Mouse (Mus musculus): ENCODE measurements around the gene Alyref2.
"Not testable (repeated sequence)": the region's sequence is repeated elsewhere in the genome, so short reads cannot be mapped to it uniquely, and the experiment has no call there.

The Alyref2 gene

DNA sequence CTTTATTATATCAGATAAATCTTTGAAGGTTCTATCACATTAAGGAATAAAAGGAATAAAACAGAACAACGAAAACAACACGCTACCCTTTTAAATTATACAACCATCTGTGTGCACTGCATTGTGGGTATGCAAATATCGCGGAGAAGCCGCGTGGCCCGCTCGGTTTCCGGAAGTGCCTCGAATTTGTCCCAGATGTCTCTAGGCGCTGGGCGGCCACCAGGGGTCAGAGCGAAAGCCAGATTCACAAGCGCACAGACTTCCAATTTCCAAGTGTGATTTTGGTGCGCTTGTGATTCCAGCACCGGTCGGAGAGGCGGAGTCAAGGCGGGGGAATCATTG lies at the start of gene Alyref2:
Gene Alyref2 (plus strand): TSS at position 229 of the 342 bp plus-strand sequence.
- peak; percentile 88 to 90 for DNase-seq (ENCODE audit: low spot score in 2 of 2)

DNA sequence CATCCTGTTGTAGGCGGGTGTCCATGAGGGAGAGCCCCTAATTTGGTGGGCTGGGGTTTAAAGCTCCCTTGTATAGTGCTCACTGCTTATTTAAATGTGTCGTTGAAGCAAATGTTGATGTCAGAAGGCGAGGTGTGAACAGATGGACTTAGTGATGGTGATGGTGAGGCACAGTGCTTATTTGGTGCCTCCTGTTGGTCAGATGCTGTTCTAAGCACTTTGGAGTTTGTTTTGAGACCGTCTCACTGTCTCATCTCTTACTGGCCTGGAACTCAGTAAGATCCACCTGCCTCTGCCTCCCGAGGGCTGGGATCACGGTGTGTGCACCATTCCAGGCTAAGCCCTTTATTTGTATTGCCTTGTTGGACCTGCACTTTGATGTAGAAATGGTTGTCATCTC lies 48.4 kb upstream of the Alyref2 start:
- DNase-seq (ENCODE audit: low spot score in 2 of 2), result no peak

DNA sequence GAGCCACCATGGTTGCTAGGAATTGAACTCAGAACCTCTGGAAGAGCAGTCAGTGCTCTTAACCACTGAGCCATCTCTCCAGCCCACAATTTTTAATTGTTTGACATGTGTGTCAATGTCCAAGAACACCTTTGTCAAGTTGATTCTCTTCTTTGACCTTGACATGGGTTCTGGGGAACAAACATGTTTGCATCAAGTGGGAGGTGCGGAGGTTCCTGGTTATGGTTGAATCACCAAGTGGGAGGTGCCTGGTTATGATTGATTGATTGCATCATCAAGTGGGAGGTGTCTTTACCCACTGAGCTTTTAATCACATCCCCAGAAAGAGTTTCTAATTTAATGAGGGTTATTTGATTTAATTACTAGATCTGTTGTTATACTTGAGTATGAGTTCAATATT lies 45.7 kb upstream of the Alyref2 start:
- DNase-seq (ENCODE audit: low spot score in 2 of 2), result no peak

DNA sequence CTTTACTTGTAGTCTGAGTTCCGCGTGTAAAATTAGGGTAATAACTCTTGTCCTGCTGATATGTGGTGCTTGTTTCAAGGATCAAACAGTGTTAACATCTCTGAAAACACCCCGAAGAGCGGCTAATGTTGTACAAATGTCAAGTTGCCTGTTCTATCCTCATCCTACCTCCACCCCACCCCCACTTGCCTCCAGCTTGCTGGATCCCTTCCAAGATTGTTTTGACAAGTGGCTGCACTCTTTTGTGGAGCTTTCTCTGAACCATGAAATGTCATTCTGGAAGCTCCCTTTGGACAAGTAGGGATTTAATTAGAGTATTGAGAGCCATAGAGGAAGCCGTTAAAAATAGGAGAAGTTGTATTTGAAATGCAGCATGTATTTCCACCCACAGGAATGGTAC lies 43.5 kb upstream of the Alyref2 start:
- no peak for DNase-seq (ENCODE audit: low spot score in 2 of 2)

DNA sequence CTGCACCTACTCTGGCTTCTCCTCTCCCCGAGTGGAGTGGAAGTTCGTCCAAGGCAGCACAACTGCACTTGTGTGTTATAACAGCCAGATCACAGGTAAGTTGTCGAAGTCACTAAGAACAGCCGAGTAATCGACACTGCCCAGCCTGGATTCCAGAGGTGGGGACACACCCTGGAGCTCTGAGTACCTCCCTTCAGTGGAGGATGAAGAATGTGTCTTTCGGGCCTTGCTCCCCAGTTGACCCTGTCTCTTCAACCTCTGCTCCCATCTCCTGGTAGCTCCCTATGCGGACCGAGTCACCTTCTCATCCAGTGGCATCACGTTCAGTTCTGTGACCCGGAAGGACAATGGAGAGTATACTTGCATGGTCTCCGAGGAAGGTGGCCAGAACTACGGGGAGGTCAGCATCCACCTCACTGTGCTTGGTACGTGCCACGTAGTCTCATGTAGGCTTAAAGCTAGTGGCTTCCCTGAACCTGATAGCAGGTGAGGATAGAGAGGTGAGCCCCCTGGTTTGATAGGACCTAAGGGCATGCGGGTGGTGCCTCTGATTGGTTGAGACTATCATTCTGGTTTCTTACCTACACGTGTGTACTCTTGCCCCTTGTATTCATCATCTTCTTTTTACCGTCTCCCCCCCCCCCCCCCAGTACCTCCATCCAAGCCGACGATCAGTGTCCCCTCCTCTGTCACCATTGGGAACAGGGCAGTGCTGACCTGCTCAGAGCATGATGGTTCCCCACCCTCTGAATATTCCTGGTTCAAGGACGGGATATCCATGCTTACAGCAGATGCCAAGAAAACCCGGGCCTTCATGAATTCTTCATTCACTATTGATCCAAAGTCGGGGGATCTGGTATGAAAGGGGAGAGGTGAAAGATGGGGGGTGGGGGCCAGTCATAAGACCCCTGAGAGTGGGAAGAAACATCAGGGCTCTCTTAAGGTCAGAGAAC lies 42.5 kb upstream of the Alyref2 start:
- no peak for DNase-seq (ENCODE audit: low spot score in 2 of 2)

DNA sequence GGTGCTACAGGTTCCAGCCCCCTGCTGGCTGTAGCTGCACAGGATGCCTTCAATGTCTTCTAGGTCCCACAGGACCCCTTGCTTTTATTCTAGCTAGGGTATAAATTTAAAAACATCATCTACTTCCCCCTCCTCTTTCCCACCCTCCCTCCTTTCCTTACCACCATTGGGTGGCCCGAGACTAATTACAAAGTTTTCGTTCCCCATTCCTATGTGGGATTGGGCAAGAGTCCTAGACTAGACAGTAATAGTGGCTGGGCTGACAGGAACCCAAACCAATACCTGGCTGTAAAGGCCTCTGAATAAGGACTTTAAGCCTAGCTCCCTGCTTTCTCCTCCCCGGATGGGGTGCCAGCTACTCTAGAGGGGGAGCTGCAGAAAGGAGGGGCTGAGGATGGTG lies 40.1 kb upstream of the Alyref2 start:
- no peak for DNase-seq (ENCODE audit: low spot score in 2 of 2)

DNA sequence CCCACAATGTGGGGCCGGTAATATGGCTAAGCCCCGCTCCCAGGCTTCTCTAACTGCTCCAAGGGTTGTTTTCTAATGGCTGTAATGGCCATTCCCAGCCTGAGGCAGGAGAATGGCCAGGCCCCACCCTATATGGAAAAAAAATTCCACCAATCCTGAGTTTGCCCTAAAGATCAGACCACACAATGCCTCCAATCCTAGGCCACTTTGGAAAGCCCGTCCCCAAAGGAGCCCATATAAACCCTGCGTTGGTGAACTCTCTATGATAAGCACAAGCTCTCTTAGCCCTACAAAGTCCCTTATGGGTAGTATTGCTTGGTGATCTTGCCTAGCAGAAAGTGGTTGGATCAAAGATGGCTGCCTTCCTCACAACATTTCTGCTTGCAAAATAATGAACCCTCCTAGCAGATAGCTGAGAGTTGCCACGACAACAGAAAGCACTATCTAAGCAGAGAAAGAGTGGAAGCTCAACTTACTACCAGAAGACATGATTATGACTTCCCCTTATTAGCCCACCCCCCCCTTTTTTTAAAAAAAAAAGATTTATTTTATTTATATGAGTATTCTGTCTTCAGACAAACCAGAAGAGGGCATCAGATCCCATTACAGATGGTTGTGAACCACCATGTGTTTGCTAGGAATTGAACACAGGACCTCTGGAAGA lies 37.4 kb upstream of the Alyref2 start:
- DNase-seq (ENCODE audit: low spot score in 2 of 2), result no peak

DNA sequence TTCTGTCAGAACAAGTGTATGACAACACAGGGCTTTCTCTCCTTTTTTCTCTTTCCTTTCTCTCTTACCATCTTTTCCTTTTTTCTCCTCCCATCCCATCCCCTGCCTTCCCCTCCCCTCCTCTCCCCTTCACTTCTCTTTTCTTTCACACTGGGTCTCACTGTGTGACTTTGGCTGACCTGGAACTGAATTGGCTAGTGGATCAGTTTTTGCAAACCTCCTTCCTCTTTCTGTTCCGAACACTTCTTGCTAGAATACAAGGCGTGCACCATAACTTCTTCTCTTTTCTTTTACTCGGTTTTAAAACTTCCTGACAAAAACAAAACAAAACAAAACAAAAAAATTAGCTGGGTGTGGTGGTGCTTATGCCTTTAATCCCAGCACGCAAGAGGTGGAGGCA lies 36.7 kb upstream of the Alyref2 start:
- no peak for DNase-seq (ENCODE audit: low spot score in 2 of 2)

DNA sequence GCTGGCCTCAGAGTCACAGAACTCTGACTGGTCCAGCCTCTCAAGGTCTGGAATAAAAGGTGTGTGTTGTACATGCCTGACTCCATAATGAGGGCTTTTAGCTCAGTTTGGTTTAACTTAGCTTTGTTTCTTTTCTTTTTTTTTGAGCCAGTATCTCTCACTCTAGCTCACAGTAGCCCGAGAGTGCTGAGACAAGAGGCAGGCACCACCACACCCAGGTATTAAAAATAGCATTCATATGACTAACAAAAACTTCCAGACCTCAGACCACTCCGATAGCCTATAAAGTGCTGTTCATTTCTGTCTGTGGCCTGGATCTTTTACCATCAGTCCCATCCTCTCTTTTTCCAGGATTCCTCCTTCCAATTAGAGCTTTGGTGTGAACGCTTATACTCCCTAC lies 33.6 kb upstream of the Alyref2 start:
- DNase-seq (ENCODE audit: low spot score in 2 of 2), result no peak

DNA sequence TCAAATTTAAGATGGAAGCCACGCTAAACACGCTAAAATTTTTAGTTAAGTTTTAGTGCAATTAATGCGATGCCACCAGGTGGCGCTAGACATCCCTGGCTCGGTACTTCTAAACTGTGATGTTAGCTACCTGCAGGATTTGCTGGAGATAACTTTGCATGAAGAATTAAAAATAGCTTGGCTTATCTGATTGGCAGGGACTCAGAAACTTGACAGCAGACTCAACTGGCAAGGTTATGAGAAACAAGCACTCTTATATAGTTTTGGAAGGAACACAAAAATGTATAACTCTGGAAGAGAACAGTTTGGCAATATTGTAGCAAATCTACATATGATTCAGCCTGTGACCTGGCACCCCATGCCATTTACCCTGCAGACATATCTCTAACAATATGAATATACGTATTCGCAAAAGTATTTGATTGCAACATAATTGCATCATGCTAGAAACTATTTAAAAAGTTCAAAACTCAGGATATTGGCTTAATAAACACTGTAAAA lies 32.9 kb upstream of the Alyref2 start:
- no peak for DNase-seq (ENCODE audit: low spot score in 2 of 2)

DNA sequence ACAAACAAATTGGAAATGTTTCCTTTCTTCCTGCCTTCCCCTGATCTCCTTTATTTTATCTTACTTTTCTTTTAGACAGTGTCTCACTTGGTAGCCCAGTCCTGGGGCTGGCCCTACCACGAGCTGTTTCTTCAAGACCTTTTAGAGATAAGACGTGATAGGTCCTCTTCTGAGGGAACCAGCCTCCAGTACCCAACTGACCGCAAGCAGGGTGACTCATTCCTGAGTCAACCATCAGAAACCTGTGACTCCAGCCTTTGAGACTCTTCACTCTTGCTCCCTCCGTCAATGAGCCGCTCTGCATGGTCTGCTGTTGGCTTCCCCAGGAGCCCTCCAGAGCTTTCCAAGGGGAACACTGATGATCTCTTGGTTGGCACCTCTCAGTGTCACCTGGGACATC lies 32.4 kb upstream of the Alyref2 start:
- no peak for DNase-seq (ENCODE audit: low spot score in 2 of 2)

DNA sequence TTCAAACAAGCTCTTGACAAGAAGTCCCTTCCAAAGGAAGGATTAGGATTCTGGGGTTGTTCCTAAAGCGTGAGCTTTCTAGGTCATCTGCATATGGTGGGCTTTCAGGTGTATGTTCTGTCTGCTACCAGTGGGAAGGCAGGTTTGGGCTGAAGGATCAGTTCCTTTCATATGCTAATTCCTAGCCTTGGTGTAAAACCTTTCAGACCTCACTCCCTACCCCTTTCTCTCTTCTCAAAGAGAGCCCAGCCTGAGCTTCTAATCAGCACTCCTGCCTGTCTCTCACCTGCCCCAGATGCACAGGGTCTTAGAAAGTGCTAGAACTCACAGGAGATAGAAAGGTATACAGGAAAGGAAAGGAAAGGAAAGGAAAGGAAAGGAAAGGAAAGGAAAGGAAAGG lies 31.8 kb upstream of the Alyref2 start:
- DNase-seq (ENCODE audit: low spot score in 2 of 2), result no peak

DNA sequence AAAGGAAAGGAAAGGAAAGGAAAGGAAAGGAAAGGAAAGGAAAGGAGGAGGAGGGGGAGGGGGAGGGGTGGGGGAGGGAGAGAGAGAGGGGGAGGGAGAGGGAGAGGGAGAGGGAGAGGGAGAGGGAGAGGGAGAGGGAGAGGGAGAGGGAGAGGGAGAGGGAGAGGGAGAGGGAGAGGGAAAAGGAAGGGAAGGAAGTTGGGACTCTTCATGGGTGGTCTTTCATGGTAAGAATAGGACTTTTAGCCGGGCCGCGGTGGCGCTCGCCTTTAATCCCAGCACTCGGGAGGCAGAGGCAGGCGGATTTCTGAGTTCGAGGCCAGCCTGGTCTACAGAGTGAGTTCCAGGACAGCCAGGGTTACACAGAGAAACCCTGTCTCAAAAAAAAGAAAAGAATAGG lies 31.3 kb upstream of the Alyref2 start:
- not testable (repeated sequence) for DNase-seq (ENCODE audit: low spot score in 2 of 2)

DNA sequence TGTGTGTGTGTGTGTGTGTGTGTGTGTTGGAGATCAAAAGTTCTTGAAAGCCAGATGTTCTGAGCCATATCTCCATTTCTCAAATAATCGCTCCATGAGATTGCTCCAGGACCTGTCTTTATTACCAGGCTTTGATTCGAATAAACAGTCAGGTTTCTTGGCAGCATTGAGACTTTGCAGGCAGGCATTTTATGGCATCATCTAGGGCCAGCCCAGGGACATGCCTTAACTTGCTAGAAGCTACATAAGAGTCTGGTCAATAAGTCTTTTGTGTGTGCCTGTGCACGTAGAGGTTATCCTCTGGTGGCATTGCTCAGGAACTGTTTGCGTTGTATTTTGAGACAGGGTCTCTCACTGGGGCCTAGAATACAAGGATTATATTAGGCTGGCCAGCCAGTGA lies 29.8 kb upstream of the Alyref2 start:
- DNase-seq (ENCODE audit: low spot score in 2 of 2), result no peak

DNA sequence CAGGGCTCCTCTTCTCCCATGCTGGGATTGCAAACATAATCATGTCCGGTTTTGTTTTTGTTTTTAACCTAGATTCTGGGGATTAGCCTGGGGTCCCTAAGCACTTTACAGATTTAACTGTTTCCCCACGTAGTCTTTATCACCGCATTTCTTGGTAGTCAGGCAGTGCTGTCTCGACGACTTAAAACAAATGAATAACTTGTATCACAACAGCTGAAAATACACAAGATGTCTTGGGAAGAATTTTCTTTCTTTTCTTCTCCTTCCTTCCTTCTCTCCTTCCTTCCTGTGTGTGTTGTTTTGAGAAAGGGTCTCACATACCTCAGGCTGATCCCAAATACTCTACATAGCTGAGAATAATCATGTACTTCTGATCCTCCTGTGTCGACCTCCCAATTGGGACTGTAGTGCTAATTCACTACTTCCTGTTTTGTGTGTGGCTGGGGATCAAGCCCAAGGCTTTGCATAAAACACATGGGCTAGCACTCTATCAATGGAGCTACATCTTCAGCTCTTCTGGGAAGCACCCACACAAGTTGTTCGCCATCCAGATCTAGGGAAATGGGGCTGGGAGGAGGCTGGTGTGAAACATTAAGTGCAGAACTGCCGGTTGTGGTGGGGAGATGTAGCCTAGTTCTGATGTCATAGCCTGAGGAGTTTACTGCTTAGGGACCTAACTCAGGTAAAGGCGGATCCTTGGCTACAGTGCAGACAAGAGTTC lies 29.2 kb upstream of the Alyref2 start:
- DNase-seq (ENCODE audit: low spot score in 2 of 2), result no peak

DNA sequence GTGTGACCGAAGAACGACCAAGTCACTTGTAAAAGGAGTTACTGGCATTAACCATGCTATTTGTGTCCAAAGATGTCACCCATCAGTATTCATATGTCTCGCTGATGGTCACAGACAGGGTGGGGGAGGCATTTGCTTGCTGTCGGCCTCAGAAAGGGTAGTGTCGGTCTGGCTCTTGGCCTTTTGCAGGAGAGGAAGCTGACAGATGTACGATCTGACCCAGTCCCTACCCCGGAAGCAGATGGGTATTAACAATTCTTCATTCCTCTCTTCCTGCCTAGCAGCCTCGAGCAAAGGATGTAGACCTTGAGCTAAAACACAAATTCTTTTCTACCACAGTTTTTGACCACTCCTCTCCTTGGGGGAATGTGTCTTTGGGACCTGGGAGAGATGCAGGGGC lies 26.2 kb upstream of the Alyref2 start:
- no peak for DNase-seq (ENCODE audit: low spot score in 2 of 2)

DNA sequence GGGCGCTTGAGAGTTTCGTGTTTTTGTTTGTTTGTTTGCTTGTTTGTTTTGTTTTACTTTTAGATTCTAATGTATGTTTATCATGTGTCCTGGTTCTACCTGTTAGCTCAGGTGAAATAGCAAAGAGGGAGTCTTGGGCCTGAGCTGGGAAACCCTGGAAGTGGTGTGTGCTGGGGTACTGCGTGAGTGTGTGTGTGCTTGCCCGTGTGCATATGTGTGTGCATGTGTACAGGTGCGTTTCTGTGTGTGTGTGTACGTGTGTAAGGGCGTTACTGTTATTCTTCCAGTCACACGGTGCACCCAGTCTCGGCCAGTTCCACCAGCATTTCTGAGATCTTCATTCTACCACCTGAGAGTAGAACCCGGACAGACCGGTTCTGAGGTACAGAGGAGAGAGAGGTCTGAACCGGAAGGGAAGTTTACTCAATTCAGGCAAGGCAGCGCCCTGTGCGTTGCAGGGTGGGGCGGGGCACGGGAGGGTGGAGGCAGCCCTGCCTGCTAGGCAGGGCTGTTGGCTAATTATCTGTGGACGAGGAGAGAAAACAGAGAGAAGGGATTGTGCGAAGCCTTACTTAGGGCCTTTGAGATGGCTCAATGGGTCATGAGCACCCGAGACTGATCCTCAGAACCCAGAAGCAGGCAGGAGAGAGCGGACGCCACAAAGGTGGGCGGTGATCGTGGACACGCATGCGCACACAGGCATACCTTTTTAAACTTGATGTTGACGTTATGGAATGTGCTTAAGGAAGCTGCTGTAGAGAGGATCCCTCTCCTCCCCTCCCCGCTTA lies 25.3 kb upstream of the Alyref2 start:
- DNase-seq (ENCODE audit: low spot score in 2 of 2), result no peak

DNA sequence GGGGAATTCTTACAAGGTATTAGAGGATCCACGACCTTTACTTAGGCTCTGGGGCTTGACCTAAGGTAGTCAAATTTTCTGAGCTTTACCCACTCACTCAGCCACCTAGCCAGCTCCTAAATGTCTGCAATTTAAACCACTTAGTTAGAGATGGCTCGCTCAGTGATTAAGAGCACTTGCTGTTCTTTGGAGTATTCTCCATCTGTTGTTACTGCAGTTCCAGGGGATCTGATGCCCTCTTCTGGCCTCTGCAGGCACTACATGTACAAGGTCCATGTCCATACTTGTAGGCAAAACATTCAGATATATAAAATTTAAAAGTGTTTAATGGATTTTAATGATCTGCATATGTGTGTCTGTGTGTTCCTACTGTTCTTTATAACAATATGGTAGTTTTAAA lies 24.3 kb upstream of the Alyref2 start:
- peak; percentile 59 to 62 for DNase-seq (ENCODE audit: low spot score in 2 of 2)

DNA sequence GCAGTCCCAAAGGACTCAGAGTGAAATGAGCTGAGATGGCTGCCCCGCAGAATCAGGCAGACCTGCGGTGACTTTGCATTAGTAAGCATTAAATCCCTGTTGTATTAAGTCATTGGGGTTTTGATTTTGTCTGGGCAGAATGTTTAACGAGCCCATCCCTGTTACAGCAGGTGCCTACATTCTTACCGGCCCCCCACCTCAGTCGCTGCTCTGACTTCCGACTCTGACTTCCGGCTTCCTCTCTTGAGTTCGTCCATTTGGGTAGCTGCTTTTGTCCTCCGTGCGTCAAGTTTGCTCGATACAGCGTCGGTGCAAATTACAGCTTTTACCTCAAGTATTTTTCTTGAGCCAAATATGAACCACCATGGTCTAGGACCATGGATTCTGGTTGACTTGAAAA lies 9.0 kb upstream of the Alyref2 start:
- no peak for DNase-seq (ENCODE audit: low spot score in 2 of 2)

DNA sequence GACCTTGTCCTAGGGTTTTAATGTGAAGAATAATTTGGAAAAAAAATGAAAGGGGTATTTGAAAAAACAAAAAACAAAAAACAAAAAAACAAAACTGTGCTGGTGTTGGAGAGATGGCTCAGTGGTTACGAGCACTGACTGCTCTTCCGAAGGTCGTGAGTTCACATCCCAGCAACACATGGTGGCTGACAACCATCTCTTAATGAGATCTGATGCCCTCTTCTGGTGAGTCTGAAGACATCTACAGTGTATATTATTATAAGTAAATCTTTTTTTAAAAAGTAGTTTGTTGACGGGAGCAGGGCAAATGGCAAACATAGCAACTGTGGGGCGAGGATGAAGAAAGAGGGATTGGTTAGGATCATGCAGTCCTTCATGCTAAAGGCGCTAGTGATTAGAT lies 7.9 kb upstream of the Alyref2 start:
- no peak for DNase-seq (ENCODE audit: low spot score in 2 of 2)

DNA sequence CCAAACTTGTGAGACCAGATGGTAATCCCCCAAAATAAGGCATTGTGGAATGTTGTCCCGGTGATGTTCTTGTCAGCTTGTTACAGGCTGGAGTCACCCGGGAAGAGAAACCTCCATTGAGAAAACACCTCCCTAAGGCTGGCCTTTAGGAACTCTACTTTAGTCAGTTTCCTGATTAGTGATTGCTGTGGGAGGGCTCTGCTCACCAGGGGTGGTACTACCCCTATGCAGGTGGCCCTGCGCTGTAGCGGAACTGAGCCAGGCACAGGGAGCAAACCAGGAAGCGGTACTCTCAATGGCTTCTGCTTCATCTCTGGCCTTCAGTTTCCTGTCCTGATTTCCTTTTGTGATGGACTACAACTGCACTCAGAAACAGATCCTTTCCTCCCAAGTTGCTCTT lies 3.4 kb upstream of the Alyref2 start:
- DNase-seq (ENCODE audit: low spot score in 2 of 2), result no peak
